Mouse (Mus musculus) liver, embryonic 15.5 days (tissue): Measurements from ENCODE around the gene Tbx19. TPM values are rescaled to one million over a fixed set of nuclear protein-coding genes. Genes with fewer than 3 reads are reported as not detected.
A peak's percentile ranks its signal among the peaks of the same experiment; 100 is the strongest.

Source experiments
- ATAC-seq: fragments of 200-750 bp; cut with Nextera tagmentation; 2 replicates; pipeline ENCODE4 v1.8.0; 2017; ENCODE audit warnings: moderate number of reproducible peaks, mild to moderate bottlenecking, moderate library complexity; ENCODE audit not compliant: insufficient read depth
- H3K27ac ChIP-seq: fragments of 300-500 bp; sonication (generic); replicated peaks from 2 replicates; pipeline ENCODE4 v1.5.1; 2015; ENCODE audit warnings: mild to moderate bottlenecking, inconsistent platforms
- H3K27me3 ChIP-seq: fragments of 300-500 bp; sonication (generic); 2 replicates; pipeline ENCODE4 v1.6.1; 2015; ENCODE audit warnings: mild to moderate bottlenecking, inconsistent platforms
- H3K36me3 ChIP-seq: fragments of 300-500 bp; sonication (generic); replicated peaks from 2 replicates; pipeline ENCODE4 v1.6.1; 2015; ENCODE audit warnings: moderate library complexity, mild to moderate bottlenecking, inconsistent platforms
- H3K4me1 ChIP-seq: fragments of 300-500 bp; sonication (generic); replicated peaks from 2 replicates; pipeline ENCODE4 v1.6.1; 2015; ENCODE audit warnings: inconsistent platforms
- H3K4me2 ChIP-seq: fragments of 300-500 bp; sonication (generic); 2 replicates; pipeline ENCODE4 v1.6.1; 2015; ENCODE audit warnings: moderate library complexity, mild to moderate bottlenecking, inconsistent platforms
- H3K4me3 ChIP-seq: fragments of 300-500 bp; sonication (generic); replicated peaks from 2 replicates; pipeline ENCODE4 v1.5.1; 2015; ENCODE audit warnings: mild to moderate bottlenecking, inconsistent platforms
- H3K9ac ChIP-seq: fragments of 300-500 bp; sonication (generic); 2 replicates; pipeline ENCODE4 v1.6.1; 2015; ENCODE audit warnings: moderate library complexity, mild to moderate bottlenecking, inconsistent platforms
- H3K9me3 ChIP-seq: fragments of 300-500 bp; sonication (generic); replicated peaks from 2 replicates; pipeline ENCODE4 v1.6.1; 2016; ENCODE audit warnings: inconsistent platforms
- WGBS: fragments of 180-500 bp; shearing (Covaris S2); methylation state at CpG from one replicate; pipeline ENCODE4 v1.1.7; 2015; ENCODE audit warnings: mixed read lengths; ENCODE audit not compliant: insufficient replicate concordance; 5-methylcytosine and 5-hydroxymethylcytosine counted together
- polyA plus RNA-seq: library from polyadenylated mRNA; unstranded; fragments of >200 nt; fragmentation: Nextera tagmentation; extraction: Ambion mirVana; gene quantifications from 2 replicates; pipeline ENCODE4 v1.2.1, GENCODE M21; 2015

Tbx19 gene
- polyA plus RNA-seq, 1 experiment from 2014 or later: not detected

- no peaks in the 10 kb centered on the region for H3K27me3 ChIP-seq
- 1% methylated on average over 7 of the region's 7 CpGs for WGBS
- H3K27ac ChIP-seq: peak overlapping the region; percentile 84
- no peaks in the 10 kb centered on the region for H3K36me3 ChIP-seq
- peak overlapping the region; percentile 83 for H3K4me2 ChIP-seq
- no peaks in the 10 kb centered on the region for H3K9me3 ChIP-seq
- peak overlapping the region; percentile 77 for H3K4me3 ChIP-seq
- peak overlapping the region; percentile 80 for H3K9ac ChIP-seq
- H3K4me1 ChIP-seq: peaks cover 34% of the 10 kb centered on the region
- ATAC-seq: no peak
Measured at GRCm38 (mm10) chr1:165193426-165193825, 32.9 kb upstream of the Tbx19 start.

- no peak for ATAC-seq
- WGBS: 16% methylated on average over 10 of the region's 10 CpGs
- H3K9me3 ChIP-seq: no peaks in the 10 kb centered on the region
- H3K36me3 ChIP-seq: no peaks in the 10 kb centered on the region
- H3K4me3 ChIP-seq: peak overlapping the region; percentile 77
- H3K27ac ChIP-seq: 0 out of 2 replicates have a peak overlapping the region, but pooled peaks have one; percentile 84
- H3K27me3 ChIP-seq: no peaks in the 10 kb centered on the region
- peaks cover 37% of the 10 kb centered on the region for H3K4me1 ChIP-seq
- peak overlapping the region; percentile 80; the same call in 1 of the 2 replicates for H3K9ac ChIP-seq
- H3K4me2 ChIP-seq: peak overlapping the region; percentile 83
Measured at GRCm38 (mm10) chr1:165192714-165193264, 32.2 kb upstream of the Tbx19 start.

- WGBS: 39% methylated on average over 4 of the region's 4 CpGs
- Histone ChIP-seq H3K4me2 (no peak overlapping the region; the same call in 1 of the 2 replicates), H3K4me3 (no peak overlapping the region), H3K9ac (no peak overlapping the region), H3K27ac (no peak overlapping the region), H3K4me1 (peaks cover 37% of the 10 kb centered on the region), H3K9me3 (no peaks in the 10 kb centered on the region), H3K36me3 (peaks cover 5% of the 10 kb centered on the region; the same call in 1 of the 2 replicates), H3K27me3 (no peaks in the 10 kb centered on the region)
- no peak for ATAC-seq
Measured at GRCm38 (mm10) chr1:165192102-165192501, 31.5 kb upstream of the Tbx19 start.

GRCm38 (mm10) chr1:165191611-165192010 is 31.0 kb upstream of the Tbx19 start:
- H3K27ac ChIP-seq: no peak overlapping the region
- peaks cover 40% of the 10 kb centered on the region for H3K4me1 ChIP-seq
- no peak overlapping the region for H3K4me2 ChIP-seq
- H3K4me3 ChIP-seq: no peak overlapping the region
- no peaks in the 10 kb centered on the region for H3K9me3 ChIP-seq
- H3K27me3 ChIP-seq: no peaks in the 10 kb centered on the region
- ATAC-seq: no peak
- no peak overlapping the region for H3K9ac ChIP-seq
- 82% methylated on average over 13 of the region's 13 CpGs for WGBS
- peaks cover 9% of the 10 kb centered on the region for H3K36me3 ChIP-seq

GRCm38 (mm10) chr1:165190571-165191273 is 30.1 kb upstream of the Tbx19 start:
- peaks cover 11% of the 10 kb centered on the region for H3K36me3 ChIP-seq
- peaks cover 44% of the 10 kb centered on the region for H3K4me1 ChIP-seq
- H3K4me3 ChIP-seq: no peak overlapping the region
- ATAC-seq: no peak
- no peaks in the 10 kb centered on the region for H3K9me3 ChIP-seq
- H3K27ac ChIP-seq: no peak overlapping the region
- no peaks in the 10 kb centered on the region for H3K27me3 ChIP-seq
- 75% methylated on average over 10 of the region's 10 CpGs for WGBS
- no peak overlapping the region for H3K9ac ChIP-seq
- no peak overlapping the region for H3K4me2 ChIP-seq

GRCm38 (mm10) chr1:165190068-165190467 is 29.5 kb upstream of the Tbx19 start:
- Histone ChIP-seq H3K4me1 (peaks cover 39% of the 10 kb centered on the region), H3K27me3 (no peaks in the 10 kb centered on the region), H3K4me2 (no peak overlapping the region), H3K9ac (no peak overlapping the region), H3K27ac (no peak overlapping the region), H3K36me3 (peaks cover 11% of the 10 kb centered on the region), H3K4me3 (no peak overlapping the region), H3K9me3 (no peaks in the 10 kb centered on the region)
- WGBS: 62% methylated on average over 6 of the region's 6 CpGs
- ATAC-seq: no peak

- H3K9ac ChIP-seq: no peak overlapping the region
- H3K9me3 ChIP-seq: no peaks in the 10 kb centered on the region
- 57% methylated on average over 10 of the region's 10 CpGs for WGBS
- H3K4me2 ChIP-seq: no peak overlapping the region
- H3K4me1 ChIP-seq: peaks cover 32% of the 10 kb centered on the region
- H3K36me3 ChIP-seq: peaks cover 11% of the 10 kb centered on the region
- ATAC-seq: no peak
- no peak overlapping the region for H3K27ac ChIP-seq
- no peak overlapping the region for H3K4me3 ChIP-seq
- no peaks in the 10 kb centered on the region for H3K27me3 ChIP-seq
Measured at GRCm38 (mm10) chr1:165188806-165189580, 28.4 kb upstream of the Tbx19 start.

- H3K36me3 ChIP-seq: peaks cover 18% of the 10 kb centered on the region
- H3K4me2 ChIP-seq: no peak overlapping the region
- 44% methylated on average over 5 of the region's 5 CpGs for WGBS
- H3K9ac ChIP-seq: no peak overlapping the region
- H3K4me3 ChIP-seq: no peak overlapping the region
- peaks cover 18% of the 10 kb centered on the region for H3K4me1 ChIP-seq
- H3K9me3 ChIP-seq: no peaks in the 10 kb centered on the region
- no peak overlapping the region for H3K27ac ChIP-seq
- no peak; the same call in 1 of the 2 replicates for ATAC-seq
- H3K27me3 ChIP-seq: no peaks in the 10 kb centered on the region
Measured at GRCm38 (mm10) chr1:165187357-165187756, 26.8 kb upstream of the Tbx19 start.

- ATAC-seq: no peak
- Histone ChIP-seq H3K27ac (no peak overlapping the region), H3K9ac (no peak overlapping the region), H3K36me3 (peaks cover 18% of the 10 kb centered on the region), H3K4me3 (no peak overlapping the region), H3K4me2 (no peak overlapping the region), H3K4me1 (peaks cover 18% of the 10 kb centered on the region), H3K27me3 (no peaks in the 10 kb centered on the region), H3K9me3 (no peaks in the 10 kb centered on the region)
- 68% methylated on average over 12 of the region's 12 CpGs for WGBS
Measured at GRCm38 (mm10) chr1:165186491-165186890, 25.9 kb upstream of the Tbx19 start.

- Histone ChIP-seq H3K4me2 (no peak overlapping the region), H3K9me3 (no peaks in the 10 kb centered on the region), H3K27me3 (no peaks in the 10 kb centered on the region), H3K27ac (no peak overlapping the region), H3K36me3 (peaks cover 18% of the 10 kb centered on the region), H3K4me3 (no peak overlapping the region), H3K9ac (no peak overlapping the region), H3K4me1 (peaks cover 18% of the 10 kb centered on the region)
- ATAC-seq: no peak
- WGBS: 62% methylated on average over 7 of the region's 7 CpGs
Measured at GRCm38 (mm10) chr1:165185116-165185515, 24.5 kb upstream of the Tbx19 start.

- WGBS: 71% methylated on average over 3 of the region's 3 CpGs
- no peaks in the 10 kb centered on the region for H3K9me3 ChIP-seq
- H3K9ac ChIP-seq: no peak overlapping the region
- peaks cover 19% of the 10 kb centered on the region for H3K36me3 ChIP-seq
- H3K4me3 ChIP-seq: no peak overlapping the region
- ATAC-seq: no peak
- H3K27me3 ChIP-seq: no peaks in the 10 kb centered on the region
- H3K27ac ChIP-seq: no peak overlapping the region
- H3K4me1 ChIP-seq: peaks cover 16% of the 10 kb centered on the region
- H3K4me2 ChIP-seq: no peak overlapping the region
Measured at GRCm38 (mm10) chr1:165184178-165184577, 23.6 kb upstream of the Tbx19 start.
